Mouse (Mus musculus) frontal cortex, postnatal 14 days (tissue): ENCODE measurements around the gene Marveld3.
A peak's percentile ranks its signal among the peaks of the same experiment; 100 is the strongest.

Experiments used
- DNase-seq, 2 experiments: peaks; one replicate each; pipeline ENCODE4 v3.0.0; 2022; ENCODE audit warnings: low spot score in 2 of 2

The Marveld3 gene

DNA sequence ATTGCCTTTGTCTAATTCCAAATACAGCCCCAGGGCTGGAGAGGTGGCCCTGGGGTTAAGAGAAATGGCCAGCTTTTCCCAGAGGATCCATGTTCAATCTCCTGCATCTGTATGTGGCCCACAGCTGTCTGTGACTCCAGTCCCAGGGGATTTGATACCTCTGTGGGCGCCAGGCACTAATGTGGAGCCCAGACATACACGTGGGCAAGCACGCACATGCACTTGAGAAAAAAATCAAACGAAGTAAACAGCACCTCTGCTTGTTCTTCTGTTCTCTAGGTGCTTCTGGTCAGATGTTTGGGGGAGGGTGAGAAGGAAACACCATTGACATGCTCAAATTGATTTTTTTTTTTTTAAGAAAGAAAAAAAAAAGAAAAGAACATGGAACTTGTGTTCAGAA is 2.1 kb upstream of the Marveld3 start:
- no peak for DNase-seq

DNA sequence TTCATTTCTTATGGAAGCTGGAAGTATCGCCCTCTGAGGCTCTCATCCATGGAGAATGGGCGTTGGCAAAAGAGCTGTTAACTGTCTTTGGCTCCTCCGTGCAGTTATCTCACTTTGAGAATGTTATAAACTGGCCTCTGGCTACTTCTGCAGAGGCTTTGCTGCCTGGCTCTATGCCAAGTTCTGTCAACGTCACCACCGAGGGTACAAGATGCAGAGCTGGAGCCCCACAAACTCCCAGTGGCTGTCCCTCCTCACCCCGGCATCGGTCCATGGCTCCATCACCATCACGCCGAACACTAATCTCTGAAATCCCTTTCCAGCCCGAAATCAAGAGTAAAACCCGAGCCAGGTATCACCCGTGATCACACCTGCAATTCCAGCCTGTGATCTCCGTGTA is 1.4 kb upstream of the Marveld3 start:
- DNase-seq = no peak

DNA sequence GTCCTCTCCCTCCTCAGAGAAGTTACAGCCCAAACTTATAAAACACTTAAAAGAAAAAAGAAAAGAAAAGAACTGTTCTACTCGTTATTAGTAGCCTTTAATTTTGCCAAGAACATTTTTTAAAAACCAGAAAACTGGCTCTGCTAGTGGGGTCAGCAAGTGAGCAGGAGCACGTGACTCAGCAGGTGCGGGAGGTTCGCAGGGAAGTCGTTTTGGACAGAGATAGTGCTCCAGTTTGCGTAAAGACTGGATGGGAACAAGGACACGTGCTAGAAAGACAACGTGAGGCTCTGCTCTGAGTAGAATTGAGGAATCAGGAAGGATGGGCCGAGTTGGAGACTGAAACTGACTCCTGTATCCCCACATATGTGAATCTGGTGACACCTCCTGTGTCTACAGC is 893 bp upstream of the Marveld3 start:
- no peak for DNase-seq

DNA sequence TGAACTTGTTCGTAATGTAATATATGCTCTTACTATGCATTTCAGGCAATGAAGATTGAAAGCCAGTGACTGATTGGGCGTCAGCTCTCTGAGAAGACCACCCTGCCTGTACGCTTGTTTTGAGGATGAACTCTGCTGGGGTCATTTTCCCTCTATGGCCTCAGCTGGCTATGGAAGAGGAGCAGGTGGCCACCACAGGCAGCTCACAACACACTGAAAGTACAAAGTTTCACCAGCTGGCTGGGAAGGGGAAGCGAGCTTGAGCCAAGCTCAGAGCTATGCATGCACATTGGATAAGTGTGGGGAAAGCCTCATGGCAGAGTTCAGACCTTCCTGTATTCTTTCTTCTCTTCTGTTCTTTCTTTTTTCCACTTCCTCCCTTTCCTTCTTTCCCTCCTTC is 2.9 kb downstream of the Marveld3 start:
- DNase-seq = no peak

DNA sequence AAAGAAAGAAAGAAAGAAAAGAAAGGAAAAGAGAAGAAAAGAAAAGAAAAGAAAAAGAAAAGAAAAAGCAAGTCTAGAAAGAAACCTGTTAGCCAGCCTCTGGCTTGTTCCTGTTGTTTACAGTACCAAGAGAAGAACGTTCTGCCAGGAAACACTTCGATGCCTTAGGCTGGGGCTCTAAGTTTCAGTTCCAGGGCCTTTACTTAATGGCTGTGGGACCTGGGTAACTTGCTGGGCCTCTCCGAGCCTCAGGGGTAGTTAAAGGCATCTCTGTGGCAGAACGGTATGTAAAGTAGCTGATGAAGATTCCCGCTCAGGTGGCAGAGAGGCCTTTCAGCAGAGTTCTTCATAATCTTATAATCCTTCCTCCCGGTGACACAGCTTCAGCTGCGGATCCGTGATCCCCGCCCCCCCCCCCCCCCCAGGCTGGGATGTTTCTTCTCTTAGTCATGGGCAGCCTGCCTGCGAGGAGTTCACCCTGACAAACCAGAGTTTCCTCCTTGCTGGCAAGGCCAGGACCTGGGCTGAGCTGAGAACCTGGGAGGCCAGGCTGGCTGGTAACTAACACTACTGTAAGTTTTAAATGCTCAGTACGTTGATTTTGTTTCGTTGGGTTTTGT is 3.9 kb downstream of the Marveld3 start:
- DNase-seq = no peak

DNA sequence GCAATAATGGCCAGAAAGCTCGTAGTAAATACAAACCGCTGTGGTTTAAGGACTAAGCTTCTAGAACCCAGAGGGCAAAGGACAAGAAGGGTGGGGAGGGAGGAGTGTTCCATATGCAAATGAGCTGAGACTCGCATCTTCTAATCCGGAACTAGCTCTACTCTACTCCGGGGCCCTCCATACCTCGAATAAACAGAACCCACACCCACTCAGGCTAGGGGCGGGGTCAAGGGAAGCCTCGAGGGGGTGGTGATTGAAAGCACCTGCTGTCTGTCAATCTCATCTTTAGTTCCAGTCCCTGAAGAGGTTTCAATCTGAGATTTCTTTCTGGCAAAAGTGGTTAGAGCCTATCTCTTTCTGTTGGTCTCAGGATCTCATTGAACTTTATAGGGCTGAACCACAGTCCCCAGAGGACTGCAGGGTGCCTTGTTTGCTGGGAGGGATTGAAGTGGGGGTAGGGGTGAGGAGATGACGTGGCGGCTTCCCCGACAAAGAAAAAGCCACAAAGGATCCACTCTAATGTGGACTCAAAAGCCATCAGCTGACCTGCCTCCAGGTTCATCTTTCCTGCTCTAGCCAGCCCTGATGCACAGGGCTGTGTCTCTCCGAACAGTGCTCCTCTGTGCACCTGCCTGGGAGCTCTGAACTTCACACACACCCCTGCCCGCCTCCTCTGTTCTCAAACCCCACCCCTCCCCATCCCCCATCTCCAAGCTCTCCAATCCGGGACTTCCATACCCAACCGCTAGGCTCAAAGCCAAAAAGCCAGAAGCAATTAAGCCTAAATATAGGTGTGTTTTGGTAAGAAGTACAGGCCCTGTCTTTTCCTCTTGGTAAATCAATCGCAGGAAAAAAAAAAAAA is 4.6 kb downstream of the Marveld3 start:
- DNase-seq = no peak

DNA sequence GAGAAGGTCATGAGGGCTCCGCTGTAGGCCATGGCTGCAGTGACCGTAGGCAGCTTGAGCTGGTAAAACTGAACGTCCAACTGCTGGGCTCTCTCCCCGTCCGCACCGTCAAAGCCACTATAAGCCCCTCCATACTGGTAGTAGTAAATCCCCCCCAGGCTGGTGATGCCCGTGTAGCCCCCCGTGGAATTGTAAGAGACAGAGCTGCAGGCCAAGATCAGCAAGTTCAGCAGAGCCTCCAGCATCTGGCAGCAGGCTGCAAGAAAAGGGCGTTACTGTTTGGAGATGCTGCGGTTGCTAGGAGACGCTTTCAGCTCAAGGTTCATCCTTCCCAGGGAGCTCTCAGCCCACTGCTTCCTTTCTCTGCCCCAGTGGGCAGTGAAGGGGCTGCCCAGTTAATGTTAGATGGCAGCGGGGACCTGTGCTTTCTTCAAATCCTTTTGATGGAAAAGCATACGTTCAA is 7.5 kb downstream of the Marveld3 start:
- no peak for DNase-seq

DNA sequence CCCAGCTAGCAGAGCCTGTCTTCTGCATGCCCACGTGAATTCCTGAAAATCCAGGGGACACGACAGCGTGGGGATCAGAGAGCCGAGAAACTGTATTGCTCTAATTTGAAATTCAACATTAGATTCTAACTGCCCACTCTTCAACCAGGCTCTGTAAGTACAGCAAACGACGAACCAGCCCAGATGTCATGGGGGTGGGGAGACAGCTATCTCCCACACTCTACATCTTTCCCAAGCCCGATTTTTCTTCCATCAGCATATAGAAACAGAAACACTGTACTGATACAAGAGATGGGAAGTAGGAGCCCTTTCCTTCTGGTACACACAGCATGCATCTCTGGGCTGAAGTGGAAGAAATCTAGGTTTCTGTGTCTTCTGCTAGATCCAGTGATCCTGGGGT is 9.8 kb downstream of the Marveld3 start:
- DNase-seq = peak in 1 of 2 experiments; percentile 29

DNA sequence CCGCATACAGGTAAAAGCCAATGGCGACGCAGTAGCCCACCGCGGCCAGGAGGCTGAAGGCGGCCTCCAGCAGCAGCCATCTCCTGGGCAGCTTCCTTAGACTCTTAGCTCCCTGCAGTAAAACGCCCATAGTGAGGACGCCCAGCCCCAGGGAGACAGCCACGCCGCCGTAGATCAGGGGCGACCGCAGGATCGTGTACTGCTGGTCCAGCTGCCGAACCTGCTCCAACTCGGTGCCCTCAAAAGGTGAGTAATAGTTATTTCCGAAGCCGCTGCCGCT is 13.8 kb downstream of the Marveld3 start:
- no peak for DNase-seq

DNA sequence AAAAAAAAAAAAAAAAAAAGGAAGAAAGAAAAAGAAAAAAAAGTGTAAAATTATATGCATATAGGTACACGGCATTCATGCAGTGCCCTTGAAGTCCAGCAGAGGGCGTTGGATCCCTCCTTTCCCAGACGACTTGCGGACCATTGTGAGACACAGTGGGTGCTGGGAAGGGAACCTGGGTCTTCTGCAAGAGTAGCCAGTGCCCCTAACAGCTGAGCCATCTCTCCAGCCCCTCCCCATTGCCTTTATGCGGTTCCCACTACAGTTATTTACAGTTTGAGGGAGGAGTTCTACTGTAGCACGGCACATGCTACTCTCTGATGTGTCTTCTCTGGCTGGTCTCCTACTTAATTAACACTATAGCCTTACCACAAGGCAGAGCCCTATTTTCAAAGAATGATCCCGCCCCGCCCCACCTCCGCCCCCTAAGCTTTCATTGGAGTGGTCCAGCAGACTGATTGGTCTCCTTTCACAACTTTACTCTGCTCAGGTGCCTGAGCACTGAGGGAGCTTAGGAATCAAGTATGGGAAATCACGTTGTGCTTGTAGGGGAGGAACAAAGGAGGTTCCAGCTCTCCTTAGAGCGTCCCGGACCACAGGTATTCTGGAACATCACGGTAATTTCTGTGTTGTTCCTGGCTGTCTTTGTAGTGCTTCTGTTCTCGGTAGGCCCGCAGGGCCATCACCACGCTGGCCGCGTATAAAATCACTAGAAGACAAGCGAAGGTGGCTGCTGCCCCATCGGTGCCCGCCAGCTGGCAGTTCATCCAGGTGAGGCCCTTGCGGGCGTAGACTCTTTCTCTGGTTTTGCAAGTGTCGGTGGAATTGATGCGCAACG is 14.3 kb downstream of the Marveld3 start:
- peak in 1 of 2 experiments; percentile 51 for DNase-seq

DNA sequence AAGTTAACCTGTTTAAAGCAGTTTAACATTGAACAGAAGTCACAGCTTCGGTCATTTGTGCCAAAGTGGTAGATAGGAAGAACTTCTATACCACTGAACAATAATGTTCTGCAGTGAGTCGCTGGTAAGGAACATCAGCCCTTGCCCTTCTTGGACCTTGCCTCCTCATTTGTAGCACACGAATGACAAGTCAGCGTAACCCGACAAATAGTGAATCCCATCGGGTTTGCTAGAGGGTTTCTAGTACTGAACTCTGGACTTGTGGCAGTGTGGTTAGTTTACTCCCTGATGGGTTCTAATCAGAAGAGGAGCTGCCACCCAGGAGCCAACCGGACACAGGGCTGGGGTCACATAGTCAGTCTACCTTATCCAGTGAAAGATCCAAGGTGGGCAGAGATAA is 15.7 kb downstream of the Marveld3 start:
- no peak for DNase-seq

DNA sequence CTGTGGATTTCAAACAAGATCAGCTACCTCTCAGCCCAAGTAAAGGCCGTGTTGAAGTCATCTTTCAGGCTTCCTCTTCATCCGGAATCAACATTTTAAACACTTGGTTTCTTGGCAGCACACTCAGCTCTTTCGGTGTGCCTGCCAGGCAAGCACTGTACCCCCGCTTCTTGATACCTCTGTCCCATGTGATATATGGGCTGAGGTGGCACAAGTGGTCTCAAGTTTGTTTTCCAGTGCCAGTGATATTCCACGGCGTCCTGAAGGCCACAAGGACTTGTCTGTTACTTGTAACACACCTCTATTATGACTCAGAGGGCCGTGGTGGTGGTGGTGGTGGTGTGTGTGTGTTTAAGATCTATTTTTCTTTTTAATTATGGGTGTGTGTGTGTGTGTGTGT is 16.3 kb downstream of the Marveld3 start:
- no peak for DNase-seq

DNA sequence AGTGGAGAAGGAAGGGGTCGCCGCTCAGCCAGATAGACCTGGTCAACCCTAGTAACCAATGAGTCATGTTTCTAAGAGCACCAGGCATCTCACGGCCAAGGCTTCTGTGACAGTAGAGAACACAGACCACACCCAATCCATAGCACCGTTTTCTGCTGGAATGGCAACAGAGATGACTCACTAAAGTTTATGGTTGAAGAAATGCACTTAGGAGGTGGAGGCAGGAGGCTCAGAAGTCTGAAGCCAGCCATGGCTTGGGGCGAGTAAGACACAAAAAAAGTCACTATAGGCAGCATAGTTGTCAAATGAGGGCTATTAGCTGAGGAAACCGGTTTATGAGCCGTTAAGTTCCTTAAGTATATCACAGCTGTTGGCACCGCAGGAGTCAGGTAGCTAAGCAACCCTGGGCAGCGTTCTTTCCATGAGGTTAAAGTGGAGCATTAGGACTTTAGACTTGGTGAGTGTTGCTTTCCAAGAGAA is 16.8 kb downstream of the Marveld3 start:
- no peak for DNase-seq

DNA sequence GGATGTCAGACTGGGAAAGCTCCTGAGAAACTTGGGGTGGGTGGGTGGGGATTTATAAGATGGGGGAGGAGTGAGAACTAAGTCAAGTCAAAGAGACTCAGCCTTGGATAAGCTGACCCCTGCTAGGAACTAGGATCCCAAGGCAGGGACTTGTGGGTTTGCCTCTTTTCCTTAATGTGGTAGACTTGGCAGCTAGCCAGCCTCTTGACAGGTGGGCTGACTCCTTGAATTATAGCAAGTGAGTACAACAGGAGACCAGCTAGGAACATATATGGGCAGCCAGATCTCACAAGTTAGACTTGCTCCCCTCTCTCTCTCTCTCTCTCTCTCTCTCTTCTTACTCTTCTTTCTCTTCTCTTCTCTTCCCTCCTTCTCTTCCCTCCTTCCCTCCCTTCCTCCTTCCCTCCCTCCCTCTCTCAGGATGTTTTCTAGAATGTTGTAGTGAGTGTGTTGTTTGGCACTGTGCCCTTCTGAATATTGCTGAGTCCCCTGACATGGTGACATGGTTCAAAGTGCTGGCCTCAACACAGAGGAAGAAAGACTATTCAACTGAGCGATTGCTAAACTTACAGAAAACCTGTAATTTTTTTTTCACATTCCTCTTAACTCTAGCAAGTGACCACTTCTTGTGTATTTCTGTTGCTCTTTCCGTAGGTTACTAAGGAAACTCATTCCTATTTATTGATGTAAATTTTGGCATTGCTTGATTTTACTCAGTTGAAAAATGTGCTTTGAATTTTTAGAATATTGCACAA is 20.2 kb downstream of the Marveld3 start:
- DNase-seq = no peak

DNA sequence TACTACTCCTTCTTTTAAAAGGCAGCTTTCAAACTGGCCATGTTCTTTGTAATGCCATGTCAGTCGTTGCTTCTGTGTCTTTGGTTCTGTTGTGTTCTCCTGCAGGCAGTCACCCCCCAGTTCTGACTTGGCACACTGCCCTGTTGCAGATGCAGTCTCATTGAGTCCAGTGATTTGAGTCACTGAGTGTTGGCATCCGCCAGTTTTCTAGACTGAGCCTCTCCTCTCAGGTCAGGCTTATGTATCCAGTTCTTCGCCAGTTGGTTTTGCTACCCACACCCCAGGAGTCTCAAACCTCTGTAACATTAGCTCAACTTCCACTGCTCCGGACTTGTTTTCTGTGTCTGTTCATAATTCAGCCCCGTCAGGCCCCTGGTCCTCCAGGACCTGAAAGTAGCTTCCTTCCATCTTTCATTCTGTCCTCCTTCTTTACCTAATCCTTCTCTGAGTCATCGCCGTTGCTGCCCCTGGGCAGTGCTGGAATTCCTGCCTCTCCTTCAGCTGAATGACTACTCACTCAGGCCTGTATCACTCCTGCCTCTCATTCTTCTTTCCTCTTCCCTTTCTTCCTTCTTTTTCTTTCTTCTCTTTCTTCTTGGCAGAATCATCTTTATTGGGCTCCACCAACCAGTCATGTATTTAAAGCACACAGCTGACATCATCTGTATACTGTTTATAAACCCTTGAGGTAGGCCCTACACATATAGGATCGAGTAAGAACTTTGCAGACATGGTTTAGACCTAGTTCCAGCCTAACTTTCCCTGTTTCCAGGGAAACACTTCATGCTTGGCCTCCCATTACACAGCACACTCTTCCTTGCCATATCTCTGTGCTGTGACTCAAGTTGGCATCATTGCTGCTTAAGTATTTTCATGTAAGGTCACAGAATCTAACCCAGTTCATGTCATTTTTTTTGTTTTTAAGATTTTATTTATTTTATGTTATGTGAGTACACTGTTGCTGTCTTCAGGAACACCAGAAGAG is 41.3 kb downstream of the Marveld3 start:
- peak in 1 of 2 experiments; percentile 31 for DNase-seq

DNA sequence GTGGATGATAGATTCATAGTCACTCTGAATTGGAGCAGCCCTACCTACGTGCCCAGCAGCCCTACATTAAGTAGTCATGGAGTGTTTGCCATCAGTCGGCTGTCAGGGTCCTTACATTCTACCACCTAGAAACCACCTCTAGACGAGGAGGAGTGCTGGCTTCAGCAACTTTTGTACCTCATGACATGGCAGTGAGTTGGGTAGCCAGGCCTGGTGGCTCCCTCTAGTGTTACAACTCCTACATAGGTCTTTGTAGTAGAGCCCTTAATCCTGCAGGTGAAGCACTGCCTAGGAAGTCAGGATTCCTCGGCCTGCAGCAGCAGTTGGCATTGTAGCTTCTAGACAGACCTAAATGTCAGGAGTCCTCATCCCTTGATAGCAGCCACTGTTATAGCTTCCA is 44.7 kb downstream of the Marveld3 start:
- peak in 1 of 2 experiments; percentile 32 for DNase-seq

DNA sequence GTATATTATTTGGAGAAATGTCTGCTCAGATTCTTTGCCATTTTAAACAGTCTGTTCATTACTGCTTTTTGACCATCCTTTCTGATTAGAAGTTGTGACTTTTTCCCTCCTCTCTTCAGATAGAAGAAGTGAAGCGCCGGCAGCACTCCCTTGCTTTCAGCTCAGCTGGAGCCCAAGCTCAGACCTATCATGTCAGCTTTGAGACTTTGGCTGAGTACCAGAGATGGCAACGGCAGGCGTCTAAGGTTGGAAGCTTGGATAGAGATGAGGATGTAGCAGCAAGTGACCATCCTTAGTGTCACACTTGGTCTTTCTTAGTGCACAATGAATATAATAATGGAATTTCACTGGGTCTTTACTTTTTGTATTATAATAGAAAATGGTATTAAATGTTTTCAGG is 54.6 kb downstream of the Marveld3 start:
- DNase-seq = no peak

DNA sequence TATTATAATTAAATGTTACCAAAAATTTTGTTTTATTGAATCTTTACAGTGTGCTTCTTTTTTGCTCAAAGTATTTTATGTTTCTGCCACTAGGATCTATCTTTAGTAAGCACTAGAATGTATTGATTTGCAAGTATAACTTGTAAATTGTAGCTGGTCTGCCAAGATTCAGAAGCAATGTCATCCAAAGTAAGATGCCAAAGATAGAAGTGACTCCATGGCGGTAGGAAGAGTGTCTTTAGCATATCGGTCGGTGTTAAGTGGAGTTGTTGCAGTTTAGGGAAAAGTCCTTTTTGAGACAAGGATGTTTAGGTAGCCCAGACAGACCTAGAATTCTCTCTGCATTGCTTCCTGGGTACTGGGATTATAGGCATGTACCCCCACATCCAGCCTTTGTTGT is 55.1 kb downstream of the Marveld3 start:
- DNase-seq = no peak

DNA sequence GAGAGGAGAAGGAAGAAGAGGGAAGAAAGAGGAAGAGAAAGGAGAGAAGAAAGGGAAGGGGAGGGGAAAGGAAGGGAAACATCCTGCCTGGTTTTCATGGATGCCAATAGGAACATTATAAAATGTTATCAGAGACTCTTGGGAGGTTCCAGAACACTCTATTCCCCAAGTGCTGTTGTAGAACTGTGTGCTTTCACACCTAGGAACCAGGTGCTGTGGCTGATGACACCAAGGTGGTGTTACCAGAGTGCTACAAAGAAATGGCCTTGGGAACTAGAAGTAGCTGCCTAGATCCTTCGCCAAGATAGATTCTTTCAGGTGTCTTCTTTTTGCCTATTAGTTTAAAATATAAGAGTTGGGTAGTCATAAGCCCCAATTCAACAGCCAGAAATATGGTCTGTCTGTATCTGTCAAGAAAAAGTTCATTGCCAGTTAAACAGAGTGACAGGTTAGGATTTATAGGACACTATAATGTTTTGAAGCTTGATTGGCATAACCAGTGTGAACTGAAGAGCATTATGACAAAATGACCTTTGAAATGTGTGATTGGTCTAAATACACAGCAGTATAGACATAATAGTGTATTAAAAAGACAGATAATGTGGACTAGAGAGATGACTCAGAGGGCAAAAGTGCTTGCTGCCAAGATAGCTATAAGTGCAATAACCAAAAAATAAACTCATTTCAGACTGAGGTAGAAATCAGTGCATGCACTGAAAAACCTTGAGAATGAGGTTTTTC is 56.9 kb downstream of the Marveld3 start:
- no peak for DNase-seq
